Mouse (Mus musculus) midbrain, embryonic 12.5 days (tissue): Measurements from ENCODE around the gene Bcas1. TPM values are rescaled to one million over a fixed set of nuclear protein-coding genes. Genes with fewer than 3 reads are reported as not detected.
"Not testable (repeated sequence)": the region's sequence is repeated elsewhere in the genome, so short reads cannot be mapped to it uniquely, and the experiment has no call there.

Source experiments
- ATAC-seq: fragments of 200-750 bp; cut with Nextera tagmentation; 2 replicates; pipeline ENCODE4 v1.8.0; 2017; ENCODE audit warnings: low read depth, moderate TSS enrichment, moderate library complexity; ENCODE audit not compliant: low FRiP score
- H3K27ac ChIP-seq: fragments of 300-500 bp; sonication (generic); replicated peaks from 2 replicates; pipeline ENCODE4 v1.5.1; 2016; ENCODE audit warnings: mild to moderate bottlenecking
- H3K27me3 ChIP-seq: fragments of 300-500 bp; sonication (generic); 2 replicates; pipeline ENCODE4 v1.6.1; 2016; ENCODE audit warnings: mild to moderate bottlenecking
- H3K36me3 ChIP-seq: fragments of 300-500 bp; sonication (generic); 2 replicates; pipeline ENCODE4 v1.6.1; 2016
- H3K4me1 ChIP-seq: fragments of 300-500 bp; sonication (generic); 2 replicates; pipeline ENCODE4 v1.6.1; 2016
- H3K4me2 ChIP-seq: fragments of 300-500 bp; sonication (generic); replicated peaks from 2 replicates; pipeline ENCODE4 v1.6.1; 2016; ENCODE audit warnings: mild to moderate bottlenecking, moderate library complexity
- H3K4me3 ChIP-seq: fragments of 300-500 bp; sonication (generic); 2 replicates; pipeline ENCODE4 v1.5.1; 2016; ENCODE audit warnings: mild to moderate bottlenecking
- H3K9ac ChIP-seq: fragments of 300-500 bp; sonication (generic); replicated peaks from 2 replicates; pipeline ENCODE4 v1.6.1; 2016; ENCODE audit warnings: mild to moderate bottlenecking, moderate library complexity
- H3K9me3 ChIP-seq: fragments of 300-500 bp; sonication (generic); 2 replicates; pipeline ENCODE4 v1.6.1; 2016; ENCODE audit warnings: mild to moderate bottlenecking
- WGBS: fragments of 180-500 bp; shearing (Covaris S2); methylation state at CpG from one replicate; pipeline ENCODE4 v1.1.7; 2016; 5-methylcytosine and 5-hydroxymethylcytosine counted together
- polyA plus RNA-seq: library from polyadenylated mRNA; unstranded; fragments of >200 nt; fragmentation: Nextera tagmentation; extraction: Ambion mirVana; gene quantifications from 2 replicates; pipeline ENCODE4 v1.2.1, GENCODE M21; 2016

Gene Bcas1
- 4.4 and 5.1 TPM in 2 replicates for polyA plus RNA-seq

DNA sequence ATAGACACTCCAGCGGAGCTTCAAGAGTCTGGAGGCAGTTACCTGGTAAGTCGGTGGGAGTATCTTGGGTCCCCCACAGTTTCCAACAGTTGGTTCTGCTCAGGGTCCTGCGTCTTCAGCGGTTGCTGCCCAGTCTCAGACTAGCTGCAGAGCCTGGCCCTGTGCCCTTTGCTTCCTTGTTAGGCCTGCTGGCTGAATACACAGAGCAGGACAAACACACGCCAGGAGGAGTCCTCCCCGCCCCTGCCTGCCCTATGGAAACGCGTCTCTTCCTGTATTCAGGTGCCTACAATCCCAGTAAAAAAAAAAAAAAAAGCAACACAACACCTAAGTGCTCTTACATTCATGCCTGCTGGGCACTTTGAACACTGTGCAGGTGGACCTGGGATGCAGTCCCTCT, at the start of gene Bcas1:
Gene Bcas1, minus strand, starts transcription at position 142 of the 400 bp plus-strand sequence.
- H3K4me3 ChIP-seq = no peak within 1 kb of the TSS
- H3K9me3 ChIP-seq = no peaks in the 10 kb centered on the region
- no peak within 1 kb of the TSS for H3K27ac ChIP-seq
- no peak within 1 kb of the TSS for H3K4me2 ChIP-seq
- no peaks in the 10 kb centered on the region for H3K4me1 ChIP-seq
- no peak within 1 kb of the TSS for H3K9ac ChIP-seq
- H3K27me3 ChIP-seq = no peaks in the 10 kb centered on the region
- WGBS = 82% methylated on average over 8 of the region's 8 CpGs
- no peak for ATAC-seq
- H3K36me3 ChIP-seq = no peaks in the 10 kb centered on the region

DNA sequence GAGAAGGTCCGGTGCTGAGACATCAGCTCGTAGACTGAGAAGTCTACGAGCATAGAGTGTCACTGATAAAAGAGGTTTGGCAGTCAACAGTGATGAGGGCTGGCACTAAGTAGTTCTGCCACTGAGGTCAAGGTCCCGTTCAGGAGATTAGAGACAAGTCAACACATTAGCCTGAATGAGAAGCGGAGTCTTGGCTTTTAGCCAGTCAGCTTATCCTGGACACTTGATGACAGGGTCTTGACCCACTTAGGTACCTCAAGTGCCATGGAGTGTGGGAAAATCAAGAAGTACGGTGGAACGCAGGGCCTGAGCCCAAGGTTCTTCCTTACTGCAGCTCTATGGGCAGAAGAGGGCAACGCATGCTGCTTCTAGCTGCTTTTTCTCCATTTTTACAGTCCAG, 49.0 kb upstream of the Bcas1 start:
- no peak overlapping the region for H3K27ac ChIP-seq
- H3K27me3 ChIP-seq = no peaks in the 10 kb centered on the region
- 82% methylated on average over 8 of the region's 8 CpGs for WGBS
- H3K36me3 ChIP-seq = no peaks in the 10 kb centered on the region
- no peak for ATAC-seq
- no peak overlapping the region for H3K4me3 ChIP-seq
- no peaks in the 10 kb centered on the region for H3K4me1 ChIP-seq
- no peak overlapping the region for H3K4me2 ChIP-seq
- H3K9me3 ChIP-seq = no peaks in the 10 kb centered on the region
- no peak overlapping the region for H3K9ac ChIP-seq

DNA sequence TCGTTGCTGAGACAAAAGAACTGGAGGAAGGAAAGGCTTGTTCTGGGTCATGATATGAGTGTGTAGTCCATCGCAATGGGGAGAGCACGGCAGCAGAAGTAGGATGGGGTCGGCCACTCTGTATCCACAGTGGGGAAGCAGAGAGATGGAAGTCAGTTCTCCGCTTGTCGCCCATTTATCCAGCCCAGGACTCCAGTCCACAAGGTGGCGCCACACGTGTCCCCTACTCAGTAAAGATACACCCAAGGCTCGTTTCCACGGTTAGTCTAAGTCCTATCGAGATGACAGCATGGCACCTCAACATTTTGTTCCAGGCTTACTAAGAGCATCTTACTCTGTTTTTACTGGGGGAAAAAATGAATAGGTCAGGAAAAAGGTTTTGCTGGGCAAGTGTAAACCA, 48.6 kb upstream of the Bcas1 start:
- ATAC-seq = no peak
- Histone ChIP-seq H3K9me3 (no peaks in the 10 kb centered on the region), H3K36me3 (no peaks in the 10 kb centered on the region), H3K4me3 (no peak overlapping the region), H3K9ac (no peak overlapping the region), H3K4me1 (no peaks in the 10 kb centered on the region), H3K27me3 (no peaks in the 10 kb centered on the region), H3K27ac (no peak overlapping the region), H3K4me2 (no peak overlapping the region)
- 88% methylated on average over 11 of the region's 11 CpGs for WGBS

DNA sequence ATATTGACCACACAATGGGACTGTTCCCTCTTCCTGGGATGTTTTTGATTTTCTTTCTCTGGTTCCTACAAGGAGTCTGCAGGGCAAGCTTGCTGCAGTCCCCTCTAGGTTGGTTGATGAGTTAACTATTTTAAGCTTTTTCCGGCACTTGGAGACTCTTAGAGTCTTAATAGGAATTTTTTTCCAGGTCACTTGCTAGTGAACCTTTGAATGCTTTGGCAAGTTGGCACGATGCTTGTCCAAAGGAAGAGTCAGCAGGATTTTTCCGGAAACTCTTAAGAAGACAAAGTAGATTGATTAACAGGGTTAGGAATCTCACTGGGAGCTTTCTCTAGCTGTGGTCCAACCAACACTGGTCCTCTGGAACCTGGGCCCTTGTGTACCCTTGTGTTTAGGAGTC, 47.5 kb upstream of the Bcas1 start:
- Histone ChIP-seq H3K4me2 (no peak overlapping the region), H3K27ac (no peak overlapping the region), H3K27me3 (peaks cover 10% of the 10 kb centered on the region; the same call in 1 of the 2 replicates), H3K9ac (no peak overlapping the region), H3K4me3 (no peak overlapping the region), H3K4me1 (peaks cover 2% of the 10 kb centered on the region; the same call in 1 of the 2 replicates), H3K9me3 (no peaks in the 10 kb centered on the region), H3K36me3 (no peaks in the 10 kb centered on the region)
- WGBS = 65% methylated on average over 3 of the region's 3 CpGs
- no peak for ATAC-seq

DNA sequence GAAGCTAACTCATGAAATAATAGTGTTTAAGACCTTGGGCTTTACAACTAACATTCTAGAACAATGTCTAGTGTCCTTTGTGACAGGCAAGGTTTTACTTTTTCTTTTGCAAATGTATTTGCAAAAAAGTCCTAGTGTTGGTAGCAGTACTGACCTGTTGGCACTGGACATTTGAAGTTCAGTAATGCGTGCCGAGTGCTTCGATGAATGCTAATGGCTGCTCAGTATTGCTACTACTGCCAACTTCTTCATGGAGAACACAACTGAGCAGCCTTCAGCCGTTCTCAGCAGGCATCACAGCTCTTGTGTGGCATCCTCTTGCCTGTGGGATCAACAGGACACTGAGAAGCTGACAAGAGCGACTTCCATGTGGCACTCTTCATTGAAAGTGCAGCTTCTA, 46.5 kb upstream of the Bcas1 start:
- H3K9ac ChIP-seq = no peak overlapping the region
- H3K27me3 ChIP-seq = peaks cover 13% of the 10 kb centered on the region
- no peak for ATAC-seq
- no peak overlapping the region for H3K4me3 ChIP-seq
- H3K4me2 ChIP-seq = no peak overlapping the region
- WGBS = 92% methylated on average over 5 of the region's 5 CpGs
- H3K36me3 ChIP-seq = no peaks in the 10 kb centered on the region
- no peaks in the 10 kb centered on the region for H3K9me3 ChIP-seq
- H3K27ac ChIP-seq = no peak overlapping the region
- H3K4me1 ChIP-seq = peaks cover 10% of the 10 kb centered on the region; the same call in 1 of the 2 replicates

DNA sequence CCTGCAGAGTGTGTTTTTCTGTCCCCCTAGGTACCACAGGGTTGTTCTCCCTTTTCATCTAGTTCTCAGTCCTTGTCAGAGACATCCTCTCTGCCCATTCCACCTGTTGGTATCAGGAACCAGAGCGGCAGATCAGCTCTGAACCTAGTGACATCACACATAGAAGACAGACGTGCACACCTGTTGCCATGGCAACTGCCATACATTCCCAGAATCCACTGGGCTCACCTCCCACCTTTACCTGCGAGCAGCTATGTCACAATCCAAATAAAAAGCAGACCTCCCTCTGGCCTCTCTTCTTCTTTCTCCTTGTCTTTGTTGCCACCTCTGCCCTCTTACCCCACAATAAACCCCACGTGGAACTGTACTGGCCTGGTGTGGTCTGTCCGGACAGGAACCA, 42.9 kb upstream of the Bcas1 start:
- 77% methylated on average over 5 of the region's 5 CpGs for WGBS
- Histone ChIP-seq H3K9me3 (no peaks in the 10 kb centered on the region), H3K27ac (no peak overlapping the region), H3K4me2 (no peak overlapping the region), H3K36me3 (no peaks in the 10 kb centered on the region), H3K4me1 (peaks cover 10% of the 10 kb centered on the region; the same call in 1 of the 2 replicates), H3K9ac (no peak overlapping the region), H3K27me3 (peaks cover 17% of the 10 kb centered on the region), H3K4me3 (no peak overlapping the region)
- no peak for ATAC-seq

DNA sequence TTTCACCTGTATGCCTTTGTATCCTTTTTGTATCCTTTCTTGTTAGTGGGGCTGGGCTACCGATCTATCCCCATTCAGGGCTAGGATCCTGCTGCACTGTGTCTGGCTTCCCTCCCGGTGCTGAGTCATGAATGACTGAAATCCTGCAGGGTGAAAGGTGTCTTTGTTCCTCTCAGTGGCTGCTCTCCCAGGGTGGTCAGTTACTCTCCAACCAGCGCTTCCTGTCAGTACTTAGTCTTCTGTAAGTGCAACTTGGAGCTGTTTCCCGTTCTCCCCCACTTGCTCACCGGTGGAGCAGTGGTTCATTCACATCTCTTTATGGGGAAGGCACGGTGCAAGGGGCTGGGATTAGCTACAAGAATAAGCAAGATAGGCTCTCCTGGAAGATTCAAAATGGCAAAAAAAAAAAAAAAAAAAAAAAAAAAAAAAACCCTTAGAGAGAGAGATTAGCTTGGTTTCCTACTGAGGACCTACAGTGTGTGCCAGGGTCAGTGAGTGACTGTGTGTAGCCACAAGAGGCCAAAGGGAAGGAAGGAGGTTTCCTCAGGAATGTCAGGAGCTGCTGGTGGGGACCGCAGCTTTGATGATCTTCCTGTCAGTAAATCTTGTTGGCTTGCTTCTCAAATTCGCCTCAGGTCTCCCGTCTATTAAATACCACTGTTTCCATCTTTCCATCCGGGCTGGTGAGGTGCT, 42.1 kb upstream of the Bcas1 start:
- H3K4me3 ChIP-seq = no peak overlapping the region
- H3K9me3 ChIP-seq = no peaks in the 10 kb centered on the region
- no peak overlapping the region for H3K27ac ChIP-seq
- 9% methylated on average over 10 of the region's 10 CpGs for WGBS
- peaks cover 17% of the 10 kb centered on the region for H3K27me3 ChIP-seq
- peaks cover 10% of the 10 kb centered on the region; the same call in 1 of the 2 replicates for H3K4me1 ChIP-seq
- no peaks in the 10 kb centered on the region for H3K36me3 ChIP-seq
- H3K4me2 ChIP-seq = peak overlapping the region; percentile 28
- H3K9ac ChIP-seq = no peak overlapping the region
- no peak for ATAC-seq

DNA sequence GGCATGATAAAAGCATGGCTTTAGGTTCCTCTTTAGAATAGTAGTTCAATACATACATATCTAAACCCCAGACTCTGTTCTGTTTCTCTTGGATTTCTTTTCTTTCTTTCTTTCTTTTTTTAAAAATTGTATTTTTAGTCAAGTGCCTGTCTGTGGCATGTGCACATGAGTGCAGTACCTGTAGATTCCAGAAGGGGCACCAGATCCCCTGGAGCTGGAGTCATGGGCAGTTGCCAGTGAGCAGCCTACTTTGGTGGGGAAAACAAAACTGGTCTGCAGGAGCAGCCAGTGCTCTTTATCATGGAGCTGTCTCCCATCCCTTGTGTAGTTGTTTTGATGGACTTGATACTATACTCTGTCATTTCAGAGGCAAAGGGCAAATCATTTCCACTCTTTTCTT, 40.4 kb upstream of the Bcas1 start:
- H3K9ac ChIP-seq = no peak overlapping the region
- H3K4me2 ChIP-seq = no peak overlapping the region
- peaks cover 10% of the 10 kb centered on the region; the same call in 1 of the 2 replicates for H3K4me1 ChIP-seq
- ATAC-seq = no peak
- H3K4me3 ChIP-seq = no peak overlapping the region
- no peaks in the 10 kb centered on the region for H3K36me3 ChIP-seq
- no peak overlapping the region for H3K27ac ChIP-seq
- peaks cover 20% of the 10 kb centered on the region for H3K27me3 ChIP-seq
- H3K9me3 ChIP-seq = no peaks in the 10 kb centered on the region

DNA sequence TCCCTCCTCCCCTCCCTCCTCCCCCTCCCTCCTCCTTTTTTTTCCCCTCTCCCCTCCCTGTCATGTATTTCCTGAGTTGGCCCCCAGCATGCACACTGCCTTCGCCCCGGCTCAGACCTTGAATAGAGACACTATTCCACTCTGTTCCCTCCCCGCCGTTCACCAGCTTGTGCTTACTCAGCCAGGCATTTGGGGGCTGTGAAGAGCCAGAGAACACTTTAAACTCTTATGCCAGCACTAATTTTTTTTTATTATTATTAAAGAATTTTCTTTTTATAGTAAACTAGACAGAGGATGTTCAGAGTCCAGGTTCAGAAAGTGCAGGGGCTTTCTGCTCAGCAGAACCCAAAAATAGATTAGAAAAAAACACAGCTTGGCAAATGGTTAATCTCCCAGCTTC, 37.2 kb upstream of the Bcas1 start:
- no peaks in the 10 kb centered on the region for H3K9me3 ChIP-seq
- WGBS = 53% methylated on average over 4 of the region's 4 CpGs
- no peak for ATAC-seq
- peaks cover 13% of the 10 kb centered on the region for H3K4me1 ChIP-seq
- H3K9ac ChIP-seq = no peak overlapping the region
- H3K4me3 ChIP-seq = no peak overlapping the region
- H3K27me3 ChIP-seq = peaks cover 10% of the 10 kb centered on the region
- no peak overlapping the region for H3K27ac ChIP-seq
- H3K36me3 ChIP-seq = no peaks in the 10 kb centered on the region
- H3K4me2 ChIP-seq = no peak overlapping the region

DNA sequence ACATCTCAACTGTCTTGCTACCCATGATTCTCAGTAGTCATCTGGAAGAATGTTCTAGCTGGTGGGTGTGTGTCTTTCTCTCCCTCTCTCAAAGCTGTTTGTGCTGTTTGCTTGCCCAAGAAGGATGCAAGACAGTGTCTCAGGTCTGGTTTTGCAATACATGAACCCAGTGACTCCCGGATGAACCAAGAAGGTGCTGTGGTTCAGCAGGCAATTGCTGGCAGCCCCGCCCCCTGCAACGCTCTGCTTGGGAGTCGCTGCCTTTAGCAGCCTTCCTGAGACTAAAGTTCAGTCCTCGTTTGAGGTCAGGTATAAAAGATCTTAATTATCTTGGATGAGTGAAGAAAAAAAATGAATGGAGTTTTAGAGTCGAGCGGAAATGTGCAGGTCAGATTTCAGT, 34.0 kb upstream of the Bcas1 start:
- H3K9me3 ChIP-seq = no peaks in the 10 kb centered on the region
- peaks cover 10% of the 10 kb centered on the region for H3K4me1 ChIP-seq
- peaks cover 7% of the 10 kb centered on the region; the same call in 1 of the 2 replicates for H3K27me3 ChIP-seq
- H3K27ac ChIP-seq = no peak overlapping the region
- ATAC-seq = no peak
- no peak overlapping the region for H3K9ac ChIP-seq
- no peak overlapping the region for H3K4me3 ChIP-seq
- H3K4me2 ChIP-seq = no peak overlapping the region
- 67% methylated on average over 7 of the region's 7 CpGs for WGBS
- H3K36me3 ChIP-seq = no peaks in the 10 kb centered on the region

DNA sequence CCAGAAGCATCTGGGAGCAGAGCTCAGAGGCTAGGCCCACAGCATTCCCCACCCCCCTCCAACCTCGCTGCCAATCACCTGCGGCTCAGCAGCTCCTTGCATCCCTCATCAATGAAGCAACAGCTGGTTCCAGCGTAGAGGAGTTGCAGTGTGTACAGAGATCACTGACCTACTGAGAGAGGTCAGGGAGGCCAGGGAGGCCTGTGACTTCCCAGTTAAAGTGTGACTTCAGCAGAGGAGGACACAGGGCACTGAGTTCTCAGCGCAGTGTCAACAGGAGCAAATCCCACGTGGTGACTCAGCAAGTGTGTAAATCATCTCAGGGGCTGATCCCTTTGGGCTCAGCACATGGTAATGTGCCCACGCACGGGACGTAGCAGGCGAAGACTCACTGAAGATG, 32.2 kb upstream of the Bcas1 start:
- no peak overlapping the region for H3K9ac ChIP-seq
- no peak; the same call in 1 of the 2 replicates for ATAC-seq

DNA sequence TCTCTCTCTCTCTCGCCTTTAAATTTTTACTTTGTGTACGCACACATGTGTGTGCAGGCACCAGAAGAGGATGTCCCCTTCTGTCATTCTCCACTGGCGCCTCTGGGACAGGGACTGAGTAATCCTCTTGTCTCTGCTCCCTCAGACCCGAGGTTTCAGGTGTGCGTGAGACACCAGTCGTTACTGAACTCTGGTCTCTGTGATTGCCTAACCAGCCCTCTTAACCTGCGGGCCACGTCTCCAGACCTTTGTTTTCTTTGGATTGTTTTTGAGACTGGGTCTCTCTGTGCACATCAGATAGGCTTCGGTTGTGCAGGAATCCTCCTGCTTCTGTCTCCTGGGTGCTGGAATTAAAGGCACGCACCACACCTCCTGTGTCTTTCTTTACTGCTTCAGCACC, 31.5 kb upstream of the Bcas1 start:
- Histone ChIP-seq H3K27me3 (peaks cover 6% of the 10 kb centered on the region; the same call in 1 of the 2 replicates), H3K9me3 (no peaks in the 10 kb centered on the region), H3K4me3 (no peak overlapping the region), H3K27ac (no peak overlapping the region), H3K9ac (no peak overlapping the region), H3K4me1 (peaks cover 10% of the 10 kb centered on the region), H3K4me2 (no peak overlapping the region), H3K36me3 (no peaks in the 10 kb centered on the region)
- whole genome bisulfite sequencing = 66% methylated on average over 10 of the region's 10 CpGs
- no peak for ATAC-seq

More for the DNA sequence above, 32.2 kb upstream of the Bcas1 start:
- Histone ChIP-seq H3K4me1 (peaks cover 10% of the 10 kb centered on the region), H3K27me3 (peaks cover 7% of the 10 kb centered on the region; the same call in 1 of the 2 replicates), H3K9me3 (no peaks in the 10 kb centered on the region), H3K27ac (no peak overlapping the region), H3K36me3 (no peaks in the 10 kb centered on the region), H3K4me3 (no peak overlapping the region), H3K4me2 (no peak overlapping the region)
- WGBS = 27% methylated on average over 9 of the region's 9 CpGs

DNA sequence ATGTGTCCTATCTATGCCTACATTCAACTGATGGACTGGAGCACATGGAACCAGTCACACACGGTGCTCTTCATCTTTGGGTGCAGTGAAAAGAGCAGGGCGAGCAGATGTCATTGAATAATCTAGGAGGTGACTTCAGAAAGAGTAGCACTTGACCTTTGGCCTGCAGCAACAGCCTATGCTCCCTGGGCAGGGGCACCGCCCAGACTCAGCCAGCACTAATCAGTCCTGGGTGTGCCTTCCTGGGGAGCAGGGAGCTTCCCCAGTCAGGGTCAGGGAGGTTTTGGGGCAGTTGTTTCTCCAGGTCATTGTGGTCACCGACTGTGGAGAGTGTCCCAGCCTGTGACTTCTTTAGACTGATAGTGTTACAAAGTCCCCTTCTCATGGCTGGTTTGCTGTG, 26.2 kb upstream of the Bcas1 start:
- H3K9me3 ChIP-seq, ATAC-seq, H3K9ac ChIP-seq, H3K36me3 ChIP-seq, H3K27ac ChIP-seq, H3K4me3 ChIP-seq, H3K4me2 ChIP-seq, H3K4me1 ChIP-seq: not testable (repeated sequence)
- 58% methylated on average over 4 of the region's 4 CpGs for WGBS
- H3K27me3 ChIP-seq = peaks cover 11% of the 10 kb centered on the region; the same call in 1 of the 2 replicates
